Mouse (Mus musculus): ENCODE results near the gene Smcr8. TPM values are rescaled to one million over a fixed set of nuclear protein-coding genes. Genes with fewer than 3 reads are reported as not detected.

The Smcr8 gene
- 9.8 and 9.9 TPM in 2 replicates for polyA plus RNA-seq (2016; fragmentation: Nextera tagmentation; extraction: Ambion mirVana)

DNA sequence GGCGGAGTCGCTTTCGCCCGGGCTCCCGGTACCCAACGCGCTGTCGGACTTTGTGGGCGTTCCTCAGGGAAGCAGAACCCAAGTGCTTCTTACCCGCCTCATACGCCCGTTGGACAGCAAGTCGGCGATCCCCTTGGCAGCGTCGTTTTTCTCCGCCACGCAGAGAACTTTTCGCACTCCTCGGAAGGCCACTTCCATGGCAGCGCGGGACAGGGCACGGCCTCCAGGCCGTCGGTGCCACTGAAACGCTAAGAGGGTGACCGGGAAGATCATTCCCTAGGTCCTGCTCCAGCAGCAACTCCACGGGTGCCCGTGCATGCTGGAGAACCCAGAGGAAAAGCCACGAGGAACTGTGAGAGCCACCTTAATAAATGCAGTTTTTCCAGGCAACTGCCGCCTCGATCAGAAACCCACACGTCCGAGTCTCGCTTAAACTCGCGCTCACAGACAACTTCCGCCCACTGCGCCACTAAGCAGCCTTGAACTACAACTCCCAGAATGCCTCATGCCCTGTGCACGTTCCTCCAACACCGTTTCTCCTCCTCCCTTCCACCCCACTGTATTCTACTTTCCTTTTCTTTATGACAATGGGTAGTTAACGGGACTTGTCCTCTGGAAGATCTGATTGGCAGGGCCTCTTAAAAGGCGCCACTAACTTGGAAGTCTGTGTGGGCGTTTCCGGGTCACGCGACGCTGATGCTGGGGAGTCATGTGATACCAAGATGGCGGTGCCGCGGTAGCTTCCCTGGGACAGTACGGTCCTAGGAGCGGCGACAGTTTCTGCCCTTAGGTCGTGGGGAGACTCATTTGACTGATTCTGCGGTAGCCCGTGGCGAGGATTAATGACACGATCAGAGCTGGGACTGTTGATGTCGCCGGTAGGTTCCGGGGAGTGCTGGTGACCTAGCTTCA is at the start of gene Smcr8, which contains the start of gene Top3a:
Smcr8 (plus strand) TSS at position 696 of the 912 bp plus-strand sequence.
Top3a (minus strand) TSS at position 537 of the 912 bp plus-strand sequence.
- under 1% methylated on average over 62 of the region's 62 CpGs for WGBS
- no peaks in the 10 kb centered on the region for H3K9me3 ChIP-seq (replicated peaks)
- peak within 1 kb of the TSS; percentile 78 for H3K27ac ChIP-seq
- peak; percentile 99 for ATAC-seq (ENCODE audit: low FRiP score)
- H3K27me3 ChIP-seq: no peaks in the 10 kb centered on the region
- peak within 1 kb of the TSS; percentile 75 for H3K9ac ChIP-seq
- H3K4me3 ChIP-seq: peak within 1 kb of the TSS; percentile 81
- H3K4me1 ChIP-seq: peaks cover 61% of the 10 kb centered on the region
- peaks cover 16% of the 10 kb centered on the region for H3K36me3 ChIP-seq
- peak within 1 kb of the TSS; percentile 79 for H3K4me2 ChIP-seq (replicated peaks)

DNA sequence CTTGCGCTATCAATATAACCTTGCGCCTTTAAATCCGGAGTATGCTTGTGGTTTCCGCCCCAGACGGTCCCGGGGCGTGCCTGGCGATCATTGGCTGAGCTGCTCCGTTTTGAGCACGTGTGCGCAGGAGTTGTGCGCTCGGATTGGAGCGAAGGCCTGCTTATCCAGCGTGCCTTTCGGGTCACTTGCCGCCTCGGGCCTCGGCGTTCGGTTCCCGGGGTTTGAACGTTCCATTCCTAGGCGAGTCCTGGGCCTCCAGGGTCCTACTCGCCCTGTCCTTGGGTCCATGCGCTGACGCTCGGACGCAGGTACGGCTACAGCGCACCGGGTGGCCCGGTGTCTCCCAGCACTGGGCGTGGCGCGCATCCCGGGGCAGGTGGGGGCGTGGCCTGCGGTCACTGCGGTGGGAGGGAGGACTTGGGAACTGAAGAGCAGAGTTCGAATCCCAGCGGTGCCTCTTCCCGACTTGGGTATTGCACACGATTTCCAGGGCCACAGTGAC is 49.0 kb upstream of the Smcr8 start, which contains the start of gene Mief2:
Mief2 (plus strand) TSS at position 139 of the 502 bp plus-strand sequence.
- Histone ChIP-seq H3K4me1 (peaks cover 29% of the 10 kb centered on the region), H3K9ac (peak within 1 kb of the TSS; percentile 89), H3K27ac (peak within 1 kb of the TSS; percentile 85), H3K4me3 (peak within 1 kb of the TSS; percentile 92), H3K4me2 (replicated peaks) (peak within 1 kb of the TSS; percentile 75), H3K36me3 (peaks cover 44% of the 10 kb centered on the region), H3K27me3 (no peaks in the 10 kb centered on the region), H3K9me3 (replicated peaks) (no peaks in the 10 kb centered on the region)
- 1% methylated on average over 44 of the region's 44 CpGs for WGBS
- ATAC-seq (ENCODE audit: low FRiP score): peak; percentile 87

DNA sequence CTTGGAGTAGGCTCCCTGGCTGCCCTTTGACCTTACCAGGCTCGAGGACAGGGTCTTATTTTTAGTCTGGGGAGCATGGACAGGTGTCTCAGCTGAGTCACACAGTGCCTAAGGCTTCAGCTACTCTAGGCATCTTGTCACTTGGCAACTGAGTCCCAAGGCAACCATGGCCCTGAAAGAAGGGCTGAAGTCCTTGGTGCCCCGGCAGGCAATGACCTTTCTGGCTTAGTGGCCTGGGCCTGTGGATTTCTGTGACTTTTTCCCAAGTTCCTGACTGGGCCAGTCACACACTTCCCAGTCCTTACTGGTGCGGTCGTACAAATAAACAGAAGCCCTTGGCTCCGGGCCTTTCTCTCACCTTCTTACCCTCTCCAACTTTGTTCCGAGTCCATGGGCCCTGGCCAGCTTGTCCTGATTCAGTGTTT is 48.1 kb upstream of the Smcr8 start:
- Histone ChIP-seq H3K9me3 (replicated peaks) (no peaks in the 10 kb centered on the region), H3K36me3 (peaks cover 39% of the 10 kb centered on the region), H3K4me2 (replicated peaks) (peak overlapping the region; percentile 75), H3K4me3 (peak overlapping the region; percentile 92), H3K4me1 (peaks cover 29% of the 10 kb centered on the region), H3K27me3 (no peaks in the 10 kb centered on the region), H3K9ac (peak overlapping the region; percentile 73; the same call in 1 of the 2 replicates), H3K27ac (no peak overlapping the region)
- WGBS: 75% methylated on average over 6 of the region's 6 CpGs
- ATAC-seq (ENCODE audit: low FRiP score): no peak

DNA sequence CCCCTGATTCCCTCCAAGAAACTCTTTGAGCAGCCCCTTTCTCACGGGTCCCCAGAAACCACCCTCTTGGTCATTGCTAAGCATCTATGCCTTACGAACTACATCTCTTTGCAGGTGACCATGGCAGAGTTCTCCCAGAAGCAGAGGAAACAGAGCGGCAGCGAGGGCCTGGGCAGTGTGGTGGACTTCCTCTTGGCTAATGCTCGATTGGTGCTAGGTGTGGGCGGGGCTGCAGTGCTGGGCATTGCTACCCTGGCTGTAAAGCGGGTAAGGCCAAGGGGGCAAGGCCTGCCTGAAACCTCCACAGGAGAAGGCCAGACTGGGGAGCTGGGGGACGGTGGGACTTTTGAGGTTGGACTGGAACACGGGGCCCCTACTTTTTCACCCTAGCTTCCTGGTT is 47.2 kb upstream of the Smcr8 start:
- no peak overlapping the region for H3K4me2 ChIP-seq (replicated peaks)
- H3K27ac ChIP-seq: no peak overlapping the region
- peaks cover 29% of the 10 kb centered on the region for H3K4me1 ChIP-seq
- ATAC-seq (ENCODE audit: low FRiP score): no peak
- no peaks in the 10 kb centered on the region for H3K27me3 ChIP-seq
- no peak overlapping the region; the same call in 1 of the 2 replicates for H3K9ac ChIP-seq
- peaks cover 31% of the 10 kb centered on the region for H3K36me3 ChIP-seq
- no peaks in the 10 kb centered on the region for H3K9me3 ChIP-seq (replicated peaks)
- 89% methylated on average over 9 of the region's 9 CpGs for WGBS
- H3K4me3 ChIP-seq: no peak overlapping the region

DNA sequence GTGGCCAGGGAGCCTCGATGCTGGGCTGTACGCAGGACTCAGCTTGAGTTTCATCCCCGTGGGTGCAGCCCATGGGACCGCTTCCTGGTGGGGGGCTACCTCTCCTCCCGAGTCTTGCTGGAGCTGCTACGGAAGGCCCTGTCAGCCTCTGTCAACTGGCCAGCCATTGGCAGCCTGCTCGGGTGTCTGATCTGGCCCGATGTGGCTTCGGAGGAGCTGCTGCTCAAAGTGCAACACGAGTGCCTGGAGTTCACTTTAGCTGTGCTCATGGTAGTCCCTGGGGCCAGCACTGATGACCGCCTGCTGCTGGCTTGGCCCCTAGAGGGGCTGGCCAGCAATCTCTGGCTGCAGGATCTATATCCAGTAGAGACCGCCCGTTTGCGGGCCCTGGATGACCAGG is 46.1 kb upstream of the Smcr8 start:
- H3K27me3 ChIP-seq: no peaks in the 10 kb centered on the region
- H3K27ac ChIP-seq: no peak overlapping the region
- H3K36me3 ChIP-seq: peaks cover 31% of the 10 kb centered on the region
- H3K4me1 ChIP-seq: peaks cover 24% of the 10 kb centered on the region
- no peak overlapping the region for H3K4me3 ChIP-seq
- no peak for ATAC-seq (ENCODE audit: low FRiP score)
- H3K4me2 ChIP-seq (replicated peaks): no peak overlapping the region
- no peaks in the 10 kb centered on the region for H3K9me3 ChIP-seq (replicated peaks)
- WGBS: 90% methylated on average over 14 of the region's 14 CpGs
- no peak overlapping the region for H3K9ac ChIP-seq

DNA sequence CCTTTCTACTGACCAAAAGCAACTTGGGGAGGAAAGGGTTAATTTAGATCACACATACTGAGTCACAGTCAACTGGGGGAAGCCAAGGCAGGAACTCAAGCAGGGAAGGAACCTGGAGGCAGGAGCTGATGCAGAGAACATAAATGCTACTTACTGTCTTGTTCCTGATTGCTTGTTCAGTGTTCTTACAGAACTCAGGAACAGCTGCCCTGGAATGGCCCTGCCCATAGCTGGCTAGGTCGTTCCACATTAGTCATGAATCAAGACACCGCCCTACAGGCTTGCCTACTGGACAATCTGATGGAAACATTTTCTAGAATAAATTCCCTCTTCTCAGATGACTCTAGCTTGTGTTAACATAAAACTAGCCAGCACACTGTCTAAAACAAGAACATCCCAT is 43.1 kb upstream of the Smcr8 start:
- Histone ChIP-seq H3K27me3 (no peaks in the 10 kb centered on the region), H3K4me3 (no peak overlapping the region), H3K4me2 (replicated peaks) (no peak overlapping the region), H3K9ac (no peak overlapping the region), H3K36me3 (peaks cover 38% of the 10 kb centered on the region), H3K27ac (no peak overlapping the region), H3K4me1 (peaks cover 5% of the 10 kb centered on the region), H3K9me3 (replicated peaks) (no peaks in the 10 kb centered on the region)
- no peak for ATAC-seq (ENCODE audit: low FRiP score)
- 83% methylated on average over 2 of the region's 2 CpGs for WGBS

DNA sequence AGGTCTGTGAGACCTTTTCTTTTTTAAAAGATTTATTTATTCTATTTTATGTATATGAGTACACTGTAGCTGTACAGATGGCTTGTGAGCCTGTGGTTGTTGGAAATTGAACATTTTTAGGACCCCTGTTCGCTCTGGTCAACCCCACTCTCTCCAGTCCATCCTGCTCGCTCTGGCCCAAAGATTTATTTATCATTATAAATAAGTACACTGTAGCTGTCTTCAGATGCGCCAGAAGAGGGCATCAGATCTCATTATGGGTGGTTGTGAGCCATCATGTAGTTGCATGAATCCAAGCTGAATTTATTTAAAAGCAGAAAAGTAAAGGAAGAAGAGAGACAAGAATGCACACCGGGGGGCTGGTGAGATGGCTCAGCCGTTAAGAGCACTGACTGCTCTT is 42.1 kb upstream of the Smcr8 start:
- Histone ChIP-seq H3K27ac (no peak overlapping the region), H3K27me3 (no peaks in the 10 kb centered on the region), H3K4me3 (no peak overlapping the region), H3K9ac (no peak overlapping the region), H3K9me3 (replicated peaks) (no peaks in the 10 kb centered on the region), H3K4me1 (no peaks in the 10 kb centered on the region), H3K4me2 (replicated peaks) (no peak overlapping the region), H3K36me3 (peaks cover 48% of the 10 kb centered on the region)
- WGBS: 78% methylated on average over 5 of the region's 5 CpGs
- ATAC-seq (ENCODE audit: low FRiP score): no peak

DNA sequence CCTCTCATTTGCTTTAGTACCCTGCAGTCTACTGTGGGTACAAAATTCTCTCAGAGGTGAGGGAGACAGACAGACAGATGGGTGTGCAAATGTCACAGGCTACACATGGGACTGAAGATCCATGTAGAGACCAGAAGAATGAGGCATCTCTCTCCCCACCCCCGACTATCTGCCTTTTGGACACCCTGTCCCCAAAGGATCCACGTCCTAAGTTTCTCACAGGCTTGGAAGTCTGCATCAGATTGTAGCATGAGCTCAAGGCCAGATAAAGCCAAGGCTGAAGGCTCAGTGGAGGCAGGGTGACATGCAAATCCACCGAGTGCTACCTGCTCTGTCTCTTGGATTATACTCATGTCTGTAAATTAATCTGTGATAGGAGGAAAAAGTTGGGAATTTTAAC is 40.8 kb upstream of the Smcr8 start:
- H3K9ac ChIP-seq: no peak overlapping the region
- H3K4me3 ChIP-seq: no peak overlapping the region
- H3K27ac ChIP-seq: no peak overlapping the region
- H3K9me3 ChIP-seq (replicated peaks): no peaks in the 10 kb centered on the region
- H3K27me3 ChIP-seq: no peaks in the 10 kb centered on the region
- WGBS: 78% methylated on average over 3 of the region's 3 CpGs
- H3K4me1 ChIP-seq: no peaks in the 10 kb centered on the region
- no peak for ATAC-seq (ENCODE audit: low FRiP score)
- H3K4me2 ChIP-seq (replicated peaks): no peak overlapping the region
- peaks cover 48% of the 10 kb centered on the region for H3K36me3 ChIP-seq

DNA sequence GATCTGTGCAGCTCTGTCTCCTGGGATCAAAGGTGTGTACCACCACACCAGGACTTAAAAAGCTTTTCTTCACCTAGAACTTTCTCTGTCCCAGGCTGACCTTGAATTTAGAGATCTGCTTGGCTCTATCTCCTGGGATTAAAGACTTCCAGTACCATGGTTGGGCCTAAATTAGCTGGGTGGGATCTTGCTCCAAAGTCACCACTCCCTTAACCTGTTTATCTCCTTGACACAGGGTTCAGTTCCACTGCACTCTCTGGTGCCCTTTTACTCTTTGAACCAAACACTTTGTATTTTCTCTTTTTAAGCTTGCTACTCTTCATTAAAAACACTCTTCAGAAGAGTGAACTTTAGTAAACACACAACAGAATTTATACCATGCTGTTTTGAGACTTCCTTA is 39.9 kb upstream of the Smcr8 start:
- H3K4me3 ChIP-seq: no peak overlapping the region
- H3K4me2 ChIP-seq (replicated peaks): no peak overlapping the region
- H3K27ac ChIP-seq: no peak overlapping the region
- H3K4me1 ChIP-seq: no peaks in the 10 kb centered on the region
- H3K27me3 ChIP-seq: no peaks in the 10 kb centered on the region
- no peak for ATAC-seq (ENCODE audit: low FRiP score)
- H3K36me3 ChIP-seq: peaks cover 50% of the 10 kb centered on the region
- no peaks in the 10 kb centered on the region for H3K9me3 ChIP-seq (replicated peaks)
- H3K9ac ChIP-seq: no peak overlapping the region

DNA sequence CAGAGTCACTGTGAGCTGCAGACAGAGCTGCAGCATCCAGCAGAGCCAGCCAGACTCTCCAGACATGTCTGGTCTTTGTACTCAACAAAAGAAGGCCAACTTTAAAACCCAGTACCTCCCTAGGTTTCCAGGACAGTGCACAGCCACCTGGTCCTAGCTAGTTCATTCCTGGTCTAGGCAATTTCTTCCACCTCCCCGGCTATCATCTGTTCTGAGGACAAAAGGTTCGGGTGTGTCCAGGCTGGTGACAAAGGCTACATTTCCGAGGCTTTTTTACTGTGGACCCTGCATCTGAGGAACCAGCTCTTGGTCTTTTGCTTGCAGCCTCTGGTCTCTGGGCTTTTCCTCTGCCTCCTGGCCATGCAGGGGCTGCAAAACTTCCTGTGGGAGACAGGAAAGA is 37.0 kb upstream of the Smcr8 start:
- WGBS: 83% methylated on average over 3 of the region's 3 CpGs

DNA sequence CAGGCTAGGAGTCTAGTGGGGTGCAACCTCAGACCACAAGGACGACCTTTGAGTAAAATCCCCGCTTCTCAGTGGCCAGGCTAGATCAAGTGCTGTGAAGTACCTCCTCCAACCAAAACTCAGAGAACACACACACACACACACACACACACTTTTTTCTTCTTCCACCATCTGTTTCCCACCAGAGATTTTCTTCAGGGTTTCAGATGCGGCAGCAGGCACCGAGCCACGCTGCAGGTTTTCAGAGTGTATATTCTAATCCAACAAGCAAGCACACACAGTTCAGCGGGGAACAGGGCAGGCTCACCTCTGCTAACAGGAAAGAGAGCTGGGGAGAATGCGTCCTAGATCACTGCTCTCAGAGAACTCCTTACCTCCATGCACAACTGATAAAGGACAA is 21.8 kb upstream of the Smcr8 start:
- Histone ChIP-seq H3K4me1 (no peaks in the 10 kb centered on the region), H3K4me2 (replicated peaks) (no peak overlapping the region), H3K9ac (no peak overlapping the region), H3K9me3 (replicated peaks) (no peaks in the 10 kb centered on the region), H3K27ac (no peak overlapping the region), H3K36me3 (peaks cover 77% of the 10 kb centered on the region), H3K4me3 (no peak overlapping the region), H3K27me3 (no peaks in the 10 kb centered on the region)
- 95% methylated on average over 7 of the region's 7 CpGs for WGBS
- no peak for ATAC-seq (ENCODE audit: low FRiP score)

More for the DNA sequence above, 37.0 kb upstream of the Smcr8 start:
- Histone ChIP-seq H3K9me3 (replicated peaks) (no peaks in the 10 kb centered on the region), H3K4me2 (replicated peaks) (no peak overlapping the region), H3K4me1 (no peaks in the 10 kb centered on the region), H3K36me3 (peaks cover 65% of the 10 kb centered on the region), H3K27me3 (no peaks in the 10 kb centered on the region), H3K4me3 (no peak overlapping the region), H3K9ac (no peak overlapping the region), H3K27ac (no peak overlapping the region)
- no peak for ATAC-seq (ENCODE audit: low FRiP score)

DNA sequence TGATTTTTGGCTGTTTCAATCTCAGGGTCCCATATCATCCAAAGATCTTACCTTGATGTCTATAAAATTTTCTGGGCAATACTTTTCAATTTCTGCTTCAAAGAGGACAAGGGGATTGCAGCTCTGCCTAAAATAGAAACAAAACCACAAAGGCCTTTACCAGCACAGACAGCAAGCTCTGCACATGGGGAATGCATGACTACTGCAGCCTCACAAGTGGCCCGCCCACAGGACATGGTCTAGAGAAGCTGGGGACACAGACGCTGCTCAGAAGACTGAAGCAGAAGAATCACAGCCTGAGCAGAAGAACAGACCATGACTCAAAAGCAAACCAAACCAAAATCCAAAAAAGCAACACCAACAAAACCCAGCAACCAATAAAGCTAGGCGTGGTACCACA is 15.6 kb upstream of the Smcr8 start:
- ATAC-seq (ENCODE audit: low FRiP score): no peak
- WGBS: 94% methylated on average over 3 of the region's 3 CpGs
- Histone ChIP-seq H3K27ac (no peak overlapping the region), H3K9ac (no peak overlapping the region), H3K4me1 (no peaks in the 10 kb centered on the region), H3K27me3 (no peaks in the 10 kb centered on the region), H3K4me3 (no peak overlapping the region), H3K36me3 (peaks cover 47% of the 10 kb centered on the region), H3K4me2 (replicated peaks) (no peak overlapping the region), H3K9me3 (replicated peaks) (no peaks in the 10 kb centered on the region)

All from hindbrain, embryonic 12.5 days (tissue).